Mouse (Mus musculus) lung, postnatal 0 days (tissue): ENCODE data around the gene Shq1.

Experiments
- CTCF ChIP-seq: IDR thresholded peaks from 2 replicates; pipeline ENCODE4 v1.5.1; 2016; ENCODE audit warnings: antibody characterized with exemption, mild to moderate bottlenecking
- EP300 ChIP-seq: IDR thresholded peaks from 2 replicates; pipeline ENCODE4 v1.6.1; 2016; ENCODE audit warnings: antibody characterized with exemption, mild to moderate bottlenecking, control low read depth

DNA sequence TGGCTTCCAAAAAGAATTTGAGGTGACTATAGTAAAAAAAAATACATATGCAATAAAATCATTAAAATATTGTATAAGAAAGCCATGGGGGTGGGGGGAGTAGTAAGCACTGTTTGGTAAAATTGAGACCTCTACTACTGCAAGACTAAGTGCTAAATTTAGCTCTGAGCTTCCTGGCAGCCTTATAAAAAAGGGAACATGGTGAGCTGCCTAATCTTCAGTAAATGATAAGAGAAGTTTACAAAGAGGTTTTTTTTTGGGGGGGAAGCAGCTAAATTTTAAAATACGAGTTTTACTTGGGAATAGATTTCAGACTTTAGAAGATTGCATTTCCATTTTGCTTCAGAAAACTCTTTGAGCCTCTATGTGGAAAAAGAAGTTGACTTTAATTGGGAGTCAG, 37.3 kb upstream of the Shq1 start:
- TF ChIP-seq CTCF (no peak), EP300 (no peak)
